Mouse (Mus musculus) heart, adult 2 months (tissue): Measurements from ENCODE around the gene Acvr1c.

Experiments used
- CTCF ChIP-seq: fragments of 200-600 bp; IDR thresholded peaks from 2 replicates; pipeline ENCODE4 v1.8.1; 2022; ENCODE audit warnings: antibody characterized with exemption, mild to moderate bottlenecking, moderate library complexity
- EP300 ChIP-seq: fragments of 200-500 bp; IDR thresholded peaks from 2 replicates; pipeline ENCODE4 v1.6.1; 2011; ENCODE audit warnings: low read depth, low read length, control low read depth; ENCODE audit not compliant: insufficient read depth
- POLR2A ChIP-seq: fragments of 200-500 bp; IDR thresholded peaks from 2 replicates; pipeline ENCODE4 v1.6.1; 2011; ENCODE audit warnings: mild to moderate bottlenecking, low read depth, low read length, control low read depth; ENCODE audit not compliant: insufficient read depth

- TF ChIP-seq CTCF (no peak), POLR2A (no peak), EP300 (no peak)
Observed at GRCm38 (mm10) chr2:58361361-58362046, 3.8 kb upstream of the Acvr1c start.
